Mouse (Mus musculus): ENCODE measurements around the gene Plpp3. TPM values are rescaled to one million over a fixed set of nuclear protein-coding genes. Genes with fewer than 3 reads are reported as not detected.

Plpp3 gene
- polyA plus RNA-seq, 1 experiment from 2014 or later, result 14.2 TPM

- no peak overlapping the region for H3K27ac ChIP-seq (replicated peaks)
- H3K4me2 ChIP-seq, result no peak overlapping the region
- H3K9ac ChIP-seq, result no peak overlapping the region
- WGBS (ENCODE audit: insufficient replicate concordance), result 42% methylated on average over 1 of the region's 1 CpGs
- peaks cover 4% of the 10 kb centered on the region for H3K4me1 ChIP-seq (replicated peaks)
- H3K27me3 ChIP-seq, result no peaks in the 10 kb centered on the region
- no peak overlapping the region for H3K4me3 ChIP-seq (replicated peaks)
- no peaks in the 10 kb centered on the region for H3K9me3 ChIP-seq (replicated peaks)
- no peak for ATAC-seq (ENCODE audit: insufficient read depth)
- H3K36me3 ChIP-seq (replicated peaks), result no peaks in the 10 kb centered on the region
Measured at GRCm38 (mm10) chr4:105248161-105248560, 91.0 kb downstream of the Plpp3 start.

DNA sequence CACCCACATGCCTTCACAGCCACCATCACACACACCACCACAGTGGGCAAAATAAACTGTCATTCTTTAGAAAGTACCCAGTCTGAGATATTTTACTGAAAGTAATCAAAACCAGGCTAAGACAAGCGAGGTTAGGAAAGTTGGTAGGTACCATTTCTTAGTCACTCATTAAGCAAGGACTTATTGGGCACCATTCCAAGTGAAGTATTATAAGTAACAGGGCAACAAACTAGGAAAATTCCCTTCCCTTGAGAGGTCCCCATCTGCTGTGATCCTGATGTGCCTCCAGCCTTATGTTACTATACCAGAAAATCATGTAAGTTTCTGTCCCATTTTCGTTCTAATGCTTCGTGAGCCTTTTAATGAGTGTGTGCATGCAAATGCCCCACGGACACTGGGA is 92.1 kb downstream of the Plpp3 start:
- H3K36me3 ChIP-seq (replicated peaks), result no peaks in the 10 kb centered on the region
- H3K4me3 ChIP-seq (replicated peaks), result no peak overlapping the region
- H3K9me3 ChIP-seq (replicated peaks), result no peaks in the 10 kb centered on the region
- no peaks in the 10 kb centered on the region for H3K27me3 ChIP-seq
- H3K27ac ChIP-seq (replicated peaks), result no peak overlapping the region
- H3K9ac ChIP-seq, result no peak overlapping the region
- H3K4me1 ChIP-seq (replicated peaks), result peaks cover 4% of the 10 kb centered on the region
- no peak overlapping the region for H3K4me2 ChIP-seq
- ATAC-seq (ENCODE audit: insufficient read depth), result no peak
- 53% methylated on average over 4 of the region's 4 CpGs for WGBS (ENCODE audit: insufficient replicate concordance)

- Histone ChIP-seq H3K4me1 (replicated peaks) (no peaks in the 10 kb centered on the region; the same call in 1 of the 2 replicates), H3K27me3 (no peaks in the 10 kb centered on the region), H3K9me3 (replicated peaks) (no peaks in the 10 kb centered on the region), H3K4me2 (no peak overlapping the region), H3K36me3 (replicated peaks) (no peaks in the 10 kb centered on the region), H3K4me3 (replicated peaks) (no peak overlapping the region), H3K27ac (replicated peaks) (no peak overlapping the region), H3K9ac (no peak overlapping the region)
- 55% methylated on average over 3 of the region's 3 CpGs for WGBS (ENCODE audit: insufficient replicate concordance)
- no peak for ATAC-seq (ENCODE audit: insufficient read depth)
Measured at GRCm38 (mm10) chr4:105250946-105251345, 93.8 kb downstream of the Plpp3 start.

GRCm38 (mm10) chr4:105252044-105252443 is 94.9 kb downstream of the Plpp3 start:
- Histone ChIP-seq H3K9ac (no peak overlapping the region), H3K36me3 (replicated peaks) (no peaks in the 10 kb centered on the region), H3K9me3 (replicated peaks) (no peaks in the 10 kb centered on the region), H3K4me2 (no peak overlapping the region), H3K27ac (replicated peaks) (no peak overlapping the region), H3K4me1 (replicated peaks) (no peaks in the 10 kb centered on the region), H3K4me3 (replicated peaks) (no peak overlapping the region), H3K27me3 (no peaks in the 10 kb centered on the region)
- ATAC-seq (ENCODE audit: insufficient read depth), result no peak
- 42% methylated on average over 3 of the region's 3 CpGs for WGBS (ENCODE audit: insufficient replicate concordance)

- no peaks in the 10 kb centered on the region for H3K9me3 ChIP-seq (replicated peaks)
- H3K4me2 ChIP-seq, result no peak overlapping the region
- H3K27me3 ChIP-seq, result no peaks in the 10 kb centered on the region
- ATAC-seq (ENCODE audit: insufficient read depth), result no peak
- no peaks in the 10 kb centered on the region for H3K36me3 ChIP-seq (replicated peaks)
- H3K4me3 ChIP-seq (replicated peaks), result no peak overlapping the region
- WGBS (ENCODE audit: insufficient replicate concordance), result 54% methylated on average over 5 of the region's 5 CpGs
- no peak overlapping the region for H3K27ac ChIP-seq (replicated peaks)
- H3K9ac ChIP-seq, result no peak overlapping the region
- no peaks in the 10 kb centered on the region for H3K4me1 ChIP-seq (replicated peaks)
Measured at GRCm38 (mm10) chr4:105252571-105253200, 95.5 kb downstream of the Plpp3 start.

- Histone ChIP-seq H3K27me3 (no peaks in the 10 kb centered on the region), H3K4me3 (replicated peaks) (no peak overlapping the region), H3K36me3 (replicated peaks) (no peaks in the 10 kb centered on the region), H3K27ac (replicated peaks) (no peak overlapping the region), H3K9me3 (replicated peaks) (no peaks in the 10 kb centered on the region), H3K4me2 (no peak overlapping the region), H3K4me1 (replicated peaks) (no peaks in the 10 kb centered on the region), H3K9ac (no peak overlapping the region)
- 42% methylated on average over 6 of the region's 6 CpGs for WGBS (ENCODE audit: insufficient replicate concordance)
- no peak for ATAC-seq (ENCODE audit: insufficient read depth)
Measured at GRCm38 (mm10) chr4:105253453-105254341, 96.5 kb downstream of the Plpp3 start.

DNA sequence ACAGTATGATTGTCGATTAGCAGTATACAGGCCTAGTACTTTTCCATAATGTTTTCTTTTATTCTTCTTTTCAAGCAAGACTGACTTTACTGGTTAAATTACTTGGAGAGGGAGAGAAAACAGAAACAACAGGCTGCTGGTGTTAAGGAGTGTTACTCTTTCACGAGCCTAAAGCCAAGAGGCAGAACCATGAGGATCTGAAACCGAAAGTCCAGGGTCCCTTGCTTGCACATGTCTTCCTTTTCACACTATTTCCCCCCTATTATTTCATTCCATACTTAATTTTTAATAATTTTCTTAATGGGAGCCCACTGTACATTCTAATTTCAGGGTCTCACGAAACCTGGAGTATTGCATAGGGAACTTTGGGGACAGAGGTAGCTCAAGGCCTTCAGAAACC is 97.2 kb downstream of the Plpp3 start:
- H3K9ac ChIP-seq, result no peak overlapping the region
- no peak overlapping the region for H3K27ac ChIP-seq (replicated peaks)
- H3K4me2 ChIP-seq, result no peak overlapping the region
- ATAC-seq (ENCODE audit: insufficient read depth), result no peak
- H3K9me3 ChIP-seq (replicated peaks), result no peaks in the 10 kb centered on the region
- no peaks in the 10 kb centered on the region for H3K4me1 ChIP-seq (replicated peaks)
- no peaks in the 10 kb centered on the region for H3K36me3 ChIP-seq (replicated peaks)
- no peaks in the 10 kb centered on the region for H3K27me3 ChIP-seq
- WGBS (ENCODE audit: insufficient replicate concordance), result 59% methylated on average over 4 of the region's 4 CpGs
- H3K4me3 ChIP-seq (replicated peaks), result no peak overlapping the region

- no peaks in the 10 kb centered on the region for H3K27me3 ChIP-seq
- H3K27ac ChIP-seq (replicated peaks), result no peak overlapping the region
- no peak for ATAC-seq (ENCODE audit: insufficient read depth)
- H3K36me3 ChIP-seq (replicated peaks), result no peaks in the 10 kb centered on the region
- H3K4me2 ChIP-seq, result no peak overlapping the region
- H3K9ac ChIP-seq, result no peak overlapping the region
- WGBS (ENCODE audit: insufficient replicate concordance), result 53% methylated on average over 3 of the region's 3 CpGs
- H3K4me3 ChIP-seq (replicated peaks), result no peak overlapping the region
- H3K9me3 ChIP-seq (replicated peaks), result no peaks in the 10 kb centered on the region
- H3K4me1 ChIP-seq (replicated peaks), result no peaks in the 10 kb centered on the region
Measured at GRCm38 (mm10) chr4:105255185-105255584, 98.0 kb downstream of the Plpp3 start.

DNA sequence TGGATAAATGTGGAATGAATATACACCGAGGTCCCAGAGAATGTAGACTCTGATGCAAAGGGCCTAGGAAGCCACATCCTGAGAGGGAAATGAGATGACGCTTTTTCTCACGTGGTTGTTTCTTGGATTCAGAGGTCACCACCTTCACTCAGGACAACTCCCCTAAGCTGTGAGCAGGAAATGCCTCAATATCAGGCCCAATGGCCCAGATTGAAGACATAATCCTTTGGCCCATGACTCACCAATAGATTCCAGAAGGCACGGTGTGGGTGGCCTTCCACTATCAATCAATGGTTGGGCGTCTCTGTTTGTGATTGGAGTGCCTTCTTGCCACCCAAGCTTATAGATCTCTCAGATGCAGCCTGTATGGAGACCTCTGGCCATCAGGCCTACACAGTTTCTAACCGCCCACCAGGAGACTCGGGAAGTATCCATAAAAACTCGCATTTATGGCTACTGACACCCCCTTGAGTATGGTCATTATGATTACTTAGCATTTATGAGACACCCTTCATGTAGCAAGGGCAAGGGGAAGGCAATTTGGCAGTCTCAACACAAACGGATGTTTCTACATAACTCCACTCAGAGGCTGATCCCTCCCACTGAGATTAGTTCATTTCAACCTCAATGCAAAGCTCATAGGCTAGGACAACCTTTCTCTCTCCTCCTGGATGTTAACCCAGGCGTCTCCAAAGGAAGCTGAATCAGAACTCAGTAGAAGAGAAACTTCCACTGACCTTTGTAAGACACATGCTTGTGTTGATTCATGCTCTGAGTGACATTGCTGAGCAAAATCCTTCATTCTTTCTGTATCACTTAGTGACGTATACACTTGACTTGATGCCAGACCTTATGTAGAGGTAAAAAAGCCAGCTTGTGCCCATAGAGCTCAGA is 100.8 kb downstream of the Plpp3 start:
- Histone ChIP-seq H3K9ac (no peak overlapping the region), H3K4me1 (replicated peaks) (no peaks in the 10 kb centered on the region)
- 47% methylated on average over 11 of the region's 11 CpGs for WGBS (ENCODE audit: insufficient replicate concordance)

DNA sequence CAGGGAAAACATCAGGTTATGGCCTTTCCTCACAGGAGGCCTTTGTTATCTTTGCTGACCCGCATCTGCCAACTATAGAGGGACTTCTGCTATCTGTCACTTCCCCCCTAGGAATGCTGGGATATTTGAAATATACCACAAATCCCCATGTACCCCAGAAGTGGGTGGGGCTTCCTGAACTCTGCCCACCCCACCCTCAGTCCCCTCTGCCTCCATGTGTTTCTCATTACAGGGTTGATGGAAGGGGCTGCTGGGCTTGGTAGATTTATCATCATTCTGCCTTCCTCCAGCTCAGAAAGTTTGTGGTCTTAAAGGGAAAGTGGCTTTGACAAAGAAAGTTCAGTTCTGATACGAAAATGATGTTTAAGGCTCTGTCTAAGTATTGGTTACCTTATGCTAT is 103.2 kb downstream of the Plpp3 start:
- Histone ChIP-seq H3K4me1 (replicated peaks) (no peaks in the 10 kb centered on the region), H3K4me3 (replicated peaks) (no peak overlapping the region), H3K27me3 (no peaks in the 10 kb centered on the region), H3K4me2 (no peak overlapping the region), H3K9ac (no peak overlapping the region), H3K27ac (replicated peaks) (no peak overlapping the region), H3K9me3 (replicated peaks) (no peaks in the 10 kb centered on the region), H3K36me3 (replicated peaks) (no peaks in the 10 kb centered on the region)
- ATAC-seq (ENCODE audit: insufficient read depth), result no peak
- 32% methylated on average over 2 of the region's 2 CpGs for WGBS (ENCODE audit: insufficient replicate concordance)

More for the DNA sequence above, 100.8 kb downstream of the Plpp3 start:
- Histone ChIP-seq H3K4me2 (no peak overlapping the region), H3K27me3 (no peaks in the 10 kb centered on the region), H3K4me3 (replicated peaks) (no peak overlapping the region), H3K36me3 (replicated peaks) (no peaks in the 10 kb centered on the region), H3K27ac (replicated peaks) (no peak overlapping the region), H3K9me3 (replicated peaks) (no peaks in the 10 kb centered on the region)
- ATAC-seq (ENCODE audit: insufficient read depth), result no peak
